Mouse (Mus musculus): ENCODE measurements around the gene Gcnt4.
"Not testable (repeated sequence)": the region's sequence is repeated elsewhere in the genome, so short reads cannot be mapped to it uniquely, and the experiment has no call there.

The Gcnt4 gene

GRCm38 (mm10) chr13:96923999-96924961 is at the start of gene Gcnt4:
TSS of gene Gcnt4 (plus strand) at chr13:96924689.
- peak; percentile 35 for DNase-seq (ENCODE audit: low spot score)

GRCm38 (mm10) chr13:96878220-96879057 is 46.0 kb upstream of the Gcnt4 start:
- DNase-seq (ENCODE audit: low spot score), result no peak

GRCm38 (mm10) chr13:96884534-96884933 is 40.0 kb upstream of the Gcnt4 start:
- no peak for DNase-seq (ENCODE audit: low spot score)

- no peak for DNase-seq (ENCODE audit: low spot score)
These were observed 34.5 kb upstream of the Gcnt4 start for GRCm38 (mm10) chr13:96889985-96890384.

- no peak for DNase-seq (ENCODE audit: low spot score)
These were observed 29.3 kb upstream of the Gcnt4 start for GRCm38 (mm10) chr13:96895144-96895543.

- DNase-seq (ENCODE audit: low spot score), result no peak
These were observed 17.8 kb upstream of the Gcnt4 start for GRCm38 (mm10) chr13:96906717-96907116.

GRCm38 (mm10) chr13:96911202-96911601 is 13.3 kb upstream of the Gcnt4 start:
- DNase-seq (ENCODE audit: low spot score), result no peak

GRCm38 (mm10) chr13:96923134-96923533 is 1.4 kb upstream of the Gcnt4 start:
- not testable (repeated sequence) for DNase-seq (ENCODE audit: low spot score)

- DNase-seq (ENCODE audit: low spot score), result no peak
These were observed 676 bp downstream of the Gcnt4 start for GRCm38 (mm10) chr13:96924985-96925745.

- DNase-seq (ENCODE audit: low spot score), result no peak
These were observed 1.7 kb downstream of the Gcnt4 start for GRCm38 (mm10) chr13:96925991-96926725.

- DNase-seq (ENCODE audit: low spot score), result no peak
These were observed 3.3 kb downstream of the Gcnt4 start for GRCm38 (mm10) chr13:96927781-96928180.

GRCm38 (mm10) chr13:96928432-96929039 is 4.0 kb downstream of the Gcnt4 start:
- no peak for DNase-seq (ENCODE audit: low spot score)

GRCm38 (mm10) chr13:96932745-96933144 is 8.3 kb downstream of the Gcnt4 start:
- no peak for DNase-seq (ENCODE audit: low spot score)

- DNase-seq (ENCODE audit: low spot score), result no peak
These were observed 8.9 kb downstream of the Gcnt4 start for GRCm38 (mm10) chr13:96933367-96933766.

- DNase-seq (ENCODE audit: low spot score), result no peak
These were observed 11.8 kb downstream of the Gcnt4 start for GRCm38 (mm10) chr13:96936173-96936777.

- DNase-seq (ENCODE audit: low spot score), result no peak
These were observed 12.6 kb downstream of the Gcnt4 start for GRCm38 (mm10) chr13:96937059-96937558.

- no peak for DNase-seq (ENCODE audit: low spot score)
These were observed 15.2 kb downstream of the Gcnt4 start for GRCm38 (mm10) chr13:96939680-96940079.

GRCm38 (mm10) chr13:96941481-96941880 is 17.0 kb downstream of the Gcnt4 start:
- DNase-seq (ENCODE audit: low spot score), result not testable (repeated sequence)

GRCm38 (mm10) chr13:96943571-96943970 is 19.1 kb downstream of the Gcnt4 start:
- DNase-seq (ENCODE audit: low spot score), result no peak

GRCm38 (mm10) chr13:96945748-96946147 is 21.3 kb downstream of the Gcnt4 start:
- no peak for DNase-seq (ENCODE audit: low spot score)
